Mouse (Mus musculus) stomach, postnatal 0 days (tissue): ENCODE data around the gene Slc7a6. TPM values are rescaled to one million over a fixed set of nuclear protein-coding genes. Genes with fewer than 3 reads are reported as not detected.

Experiments used
- ATAC-seq: fragments of 200-750 bp; cut with Nextera tagmentation; 2 replicates; pipeline ENCODE4 v1.8.0; 2017; ENCODE audit not compliant: low FRiP score, low TSS enrichment
- DNase-seq: peaks from one replicate; pipeline ENCODE4 v3.0.0-alpha.2; 2016; ENCODE audit warnings: low spot score
- H3K27ac ChIP-seq: fragments of 300-500 bp; sonication (generic); replicated peaks from 2 replicates; pipeline ENCODE4 v1.5.1; 2014; ENCODE audit warnings: mild to moderate bottlenecking, control low read depth
- H3K27me3 ChIP-seq: fragments of 300-500 bp; sonication (generic); 2 replicates; pipeline ENCODE4 v1.6.1; 2014; ENCODE audit warnings: low read length; ENCODE audit not compliant: control insufficient read depth, insufficient read depth
- H3K36me3 ChIP-seq: fragments of 300-500 bp; sonication (generic); 2 replicates; pipeline ENCODE4 v1.6.1; 2014; ENCODE audit warnings: low read length, mixed read lengths; ENCODE audit not compliant: control insufficient read depth, insufficient read depth
- H3K4me1 ChIP-seq: fragments of 300-500 bp; sonication (generic); replicated peaks from 2 replicates; pipeline ENCODE4 v1.6.1; 2014; ENCODE audit warnings: antibody characterized with exemption; ENCODE audit not compliant: control insufficient read depth, insufficient read depth
- H3K4me2 ChIP-seq: fragments of 300-500 bp; sonication (generic); replicated peaks from 2 replicates; pipeline ENCODE4 v1.6.1; 2014; ENCODE audit warnings: low read depth, mild to moderate bottlenecking, control low read depth, moderate library complexity
- H3K4me3 ChIP-seq: fragments of 300-500 bp; sonication (generic); 2 replicates; pipeline ENCODE4 v1.5.1; 2014; ENCODE audit warnings: low read depth, low read length, control low read depth
- H3K9ac ChIP-seq: fragments of 300-500 bp; sonication (generic); 2 replicates; pipeline ENCODE4 v1.6.1; 2014; ENCODE audit warnings: mild to moderate bottlenecking, low read length, control low read depth, mixed read lengths
- H3K9me3 ChIP-seq: fragments of 300-500 bp; sonication (generic); 2 replicates; pipeline ENCODE4 v1.6.1; 2016; ENCODE audit warnings: low read length; ENCODE audit not compliant: control insufficient read depth
- CTCF ChIP-seq: IDR thresholded peaks from 2 replicates; pipeline ENCODE4 v1.5.1; 2016; ENCODE audit warnings: antibody characterized with exemption, low read depth, mild to moderate bottlenecking, moderate library complexity
- EP300 ChIP-seq: optimal IDR thresholded peaks from 2 replicates; pipeline ENCODE3; 2016; ENCODE audit warnings: antibody characterized with exemption
- WGBS: fragments of 180-500 bp; shearing (Covaris S2); extraction: QIAGEN DNeasy Blood & Tissue Kit; methylation state at CpG from one replicate; pipeline ENCODE4 v1.1.7; 2014; 5-methylcytosine and 5-hydroxymethylcytosine counted together
- polyA plus RNA-seq: library from polyadenylated mRNA; unstranded; fragments of >200 nt; fragmentation: Nextera tagmentation; extraction: Ambion mirVana; gene quantifications from 2 replicates; pipeline ENCODE4 v1.2.1, GENCODE M21; 2015

The Slc7a6 gene
- polyA plus RNA-seq, 1 experiment from 2014 or later = 25.8 TPM

DNA sequence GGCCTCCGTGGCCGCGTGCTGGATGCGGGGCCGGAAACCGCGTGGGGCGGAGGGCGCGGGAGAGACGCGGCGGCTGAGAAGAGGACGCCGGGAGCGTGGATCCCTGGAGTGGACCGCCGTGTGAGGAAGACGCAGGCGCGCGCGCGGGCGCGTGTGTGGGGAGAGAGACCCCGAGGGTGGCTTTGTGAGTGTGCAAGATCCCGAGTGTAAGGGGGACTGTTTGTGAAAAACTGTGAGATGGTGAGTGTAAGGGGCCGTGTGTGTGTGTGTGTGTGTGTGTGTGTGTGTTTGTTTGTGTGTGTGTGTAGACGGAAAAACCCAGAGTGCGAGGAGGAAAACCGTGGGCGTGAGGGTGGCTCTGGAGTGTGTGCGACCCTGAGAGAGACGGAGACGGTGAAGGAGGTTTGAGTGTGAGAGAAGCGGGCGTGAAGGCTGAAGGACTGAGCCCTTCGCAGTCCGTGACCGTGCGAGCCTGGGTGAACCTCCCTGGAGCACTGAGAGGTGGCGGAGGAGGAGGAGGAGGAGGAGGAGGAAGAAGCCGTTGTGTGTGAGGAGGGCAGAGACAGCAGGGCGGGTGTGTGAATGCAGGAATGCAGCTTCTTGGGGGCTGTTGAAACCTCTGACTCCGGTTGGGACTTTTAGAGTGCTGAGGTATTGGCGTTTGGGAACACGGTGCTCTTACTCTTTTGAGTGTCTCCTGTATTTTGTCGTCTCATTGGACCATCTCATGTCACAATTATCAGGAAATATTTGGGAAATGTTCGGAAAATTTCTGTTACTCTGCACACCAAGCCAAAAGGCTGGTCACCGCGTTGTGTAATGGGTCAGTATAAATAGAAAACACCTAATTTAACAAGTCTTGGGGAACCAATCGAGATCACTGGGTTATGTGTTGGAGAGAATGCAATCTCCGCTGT lies 618 bp downstream of the Slc7a6 start:
- ATAC-seq = peak; percentile 43
- peak overlapping the region; percentile 75 for H3K4me3 ChIP-seq
- H3K9me3 ChIP-seq = no peaks in the 10 kb centered on the region
- no peak for TF ChIP-seq EP300
- no peak for TF ChIP-seq CTCF
- 2% methylated on average over 54 of the region's 54 CpGs for WGBS
- H3K9ac ChIP-seq = peak overlapping the region; percentile 76
- peak; percentile 55 for DNase-seq
- no peaks in the 10 kb centered on the region for H3K36me3 ChIP-seq
- no peaks in the 10 kb centered on the region for H3K27me3 ChIP-seq
- H3K27ac ChIP-seq = peak overlapping the region; percentile 77
- H3K4me2 ChIP-seq = peak overlapping the region; percentile 93
- H3K4me1 ChIP-seq = 0 out of 2 replicates have a peak, but pooled peaks cover 2% of the 10 kb centered on the region

DNA sequence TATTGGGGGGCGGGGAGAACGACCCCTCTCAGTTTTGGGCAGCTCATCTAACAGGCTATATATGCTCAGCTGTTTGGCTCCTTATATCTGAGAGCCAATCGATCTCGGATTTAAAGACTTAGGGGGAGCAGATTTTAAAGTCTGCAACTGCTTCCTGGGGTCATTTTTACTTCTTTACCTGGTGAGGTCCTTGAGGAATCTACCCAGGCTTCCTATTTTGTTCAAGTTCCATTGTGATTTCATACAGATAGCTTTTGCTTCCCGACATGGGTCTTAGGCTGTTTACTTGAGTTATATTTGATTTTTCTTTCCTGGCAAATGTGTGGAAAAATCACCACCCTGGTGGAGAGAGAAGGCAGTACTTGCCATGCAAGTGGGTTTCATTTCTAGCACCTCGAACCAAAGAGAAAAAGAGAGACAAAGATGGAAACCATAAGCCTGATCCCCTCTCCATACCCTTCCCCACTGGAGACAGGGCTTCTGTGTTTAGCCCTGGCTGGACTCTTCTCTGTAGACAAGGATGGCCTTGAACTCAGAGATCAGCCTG lies 1.4 kb downstream of the Slc7a6 start:
- peak overlapping the region; percentile 76; the same call in 1 of the 2 replicates for H3K9ac ChIP-seq
- no peaks in the 10 kb centered on the region for H3K36me3 ChIP-seq
- DNase-seq (no peak), ATAC-seq (no peak)
- peak; percentile 45 for TF ChIP-seq CTCF
- TF ChIP-seq EP300 = no peak
- 16% methylated on average over 6 of the region's 6 CpGs for WGBS
- peak overlapping the region; percentile 93 for H3K4me2 ChIP-seq
- 0 out of 2 replicates have a peak, but pooled peaks cover 2% of the 10 kb centered on the region for H3K4me1 ChIP-seq
- H3K27me3 ChIP-seq = no peaks in the 10 kb centered on the region
- no peaks in the 10 kb centered on the region for H3K9me3 ChIP-seq
- H3K27ac ChIP-seq = no peak overlapping the region
- peak overlapping the region; percentile 75 for H3K4me3 ChIP-seq

GRCm38 (mm10) chr8:106173566-106173965 lies 4.9 kb downstream of the Slc7a6 start:
- Histone ChIP-seq H3K27ac (no peak overlapping the region), H3K27me3 (no peaks in the 10 kb centered on the region), H3K4me3 (no peak overlapping the region), H3K9ac (no peak overlapping the region), H3K4me2 (no peak overlapping the region), H3K36me3 (no peaks in the 10 kb centered on the region), H3K9me3 (no peaks in the 10 kb centered on the region), H3K4me1 (0 out of 2 replicates have a peak, but pooled peaks cover 2% of the 10 kb centered on the region)
- TF ChIP-seq EP300 = no peak
- no peak for TF ChIP-seq CTCF
- ATAC-seq (no peak), DNase-seq (no peak)
- 85% methylated on average over 3 of the region's 3 CpGs for WGBS

- Histone ChIP-seq H3K9ac (no peak overlapping the region), H3K4me1 (no peaks in the 10 kb centered on the region), H3K4me3 (no peak overlapping the region), H3K36me3 (no peaks in the 10 kb centered on the region), H3K27me3 (no peaks in the 10 kb centered on the region), H3K4me2 (no peak overlapping the region), H3K27ac (no peak overlapping the region), H3K9me3 (no peaks in the 10 kb centered on the region)
- ATAC-seq (no peak), DNase-seq (no peak)
- no peak for TF ChIP-seq EP300
- TF ChIP-seq CTCF = no peak
- 22% methylated on average over 1 of the region's 1 CpGs for WGBS
Measured at GRCm38 (mm10) chr8:106176891-106177290, 8.2 kb downstream of the Slc7a6 start.

GRCm38 (mm10) chr8:106177594-106177993 lies 8.9 kb downstream of the Slc7a6 start:
- H3K4me2 ChIP-seq = no peak overlapping the region
- 62% methylated on average over 1 of the region's 1 CpGs for WGBS
- no peaks in the 10 kb centered on the region for H3K9me3 ChIP-seq
- no peaks in the 10 kb centered on the region for H3K36me3 ChIP-seq
- no peak overlapping the region for H3K27ac ChIP-seq
- TF ChIP-seq EP300 (no peak), CTCF (no peak)
- no peak overlapping the region for H3K4me3 ChIP-seq
- H3K27me3 ChIP-seq = no peaks in the 10 kb centered on the region
- DNase-seq (no peak), ATAC-seq (no peak)
- H3K4me1 ChIP-seq = no peaks in the 10 kb centered on the region
- no peak overlapping the region for H3K9ac ChIP-seq

DNA sequence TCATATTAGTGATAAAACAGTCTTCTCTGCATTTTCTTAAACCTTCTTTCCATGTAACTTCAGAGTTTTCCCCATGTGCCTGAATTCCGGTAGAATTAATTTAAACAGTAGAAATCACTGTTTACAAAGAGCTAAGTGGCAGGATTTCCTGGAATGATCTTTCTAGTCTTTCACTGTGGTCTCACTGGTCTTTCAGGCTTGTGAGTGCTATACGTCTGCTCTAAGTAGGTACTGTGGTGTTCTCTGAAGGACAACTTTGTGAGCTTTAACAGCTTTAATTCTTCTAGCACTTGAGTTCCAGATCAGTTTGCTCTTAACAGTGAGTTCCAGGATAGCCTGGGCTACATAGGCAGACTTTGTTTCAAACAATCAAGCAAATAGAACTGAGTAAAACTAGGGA lies 9.8 kb downstream of the Slc7a6 start:
- no peaks in the 10 kb centered on the region for H3K36me3 ChIP-seq
- no peak overlapping the region for H3K4me2 ChIP-seq
- TF ChIP-seq EP300 = no peak
- TF ChIP-seq CTCF = no peak
- H3K9me3 ChIP-seq = no peaks in the 10 kb centered on the region
- no peak overlapping the region for H3K4me3 ChIP-seq
- ATAC-seq (no peak), DNase-seq (no peak)
- H3K9ac ChIP-seq = no peak overlapping the region
- WGBS = 21% methylated on average over 2 of the region's 2 CpGs
- no peaks in the 10 kb centered on the region for H3K27me3 ChIP-seq
- no peaks in the 10 kb centered on the region for H3K4me1 ChIP-seq
- H3K27ac ChIP-seq = no peak overlapping the region
